Mouse (Mus musculus) heart, adult 2 months (tissue): ENCODE measurements around the gene 6430571L13Rik.

Experiments used
- CTCF ChIP-seq: fragments of 200-600 bp; IDR thresholded peaks from 2 replicates; pipeline ENCODE4 v1.8.1; 2022; ENCODE audit warnings: antibody characterized with exemption, mild to moderate bottlenecking, moderate library complexity
- POLR2A ChIP-seq: fragments of 200-500 bp; IDR thresholded peaks from 2 replicates; pipeline ENCODE4 v1.6.1; 2011; ENCODE audit warnings: mild to moderate bottlenecking, low read depth, low read length, control low read depth; ENCODE audit not compliant: insufficient read depth

- TF ChIP-seq CTCF (no peak), POLR2A (no peak; the same call in 1 of the 2 replicates)
Measured at GRCm38 (mm10) chr9:107298059-107298780, 42.2 kb upstream of the 6430571L13Rik start.
